Mouse (Mus musculus) left cerebral cortex, postnatal 36 days (tissue): ENCODE results near the gene Chrd. TPM values are rescaled to one million over a fixed set of nuclear protein-coding genes. Genes with fewer than 3 reads are reported as not detected.

Source experiments
- DNase-seq, 2 experiments: peaks; one replicate each; pipeline ENCODE4 v3.0.0; 2021 to 2022; ENCODE audit warnings: low spot score in 2 of 2, mixed read lengths in 1 of 2
- intact Hi-C: fragments of 180-260 bp; cut with DNase I; formaldehyde crosslinking; loops from one replicate; pipeline ENCODE4 v1.15.1; 2025
- total RNA-seq, 2 experiments: library from RNA; stranded (reverse); gene quantifications; 2 replicates each; pipeline ENCODE4 v1.2.3; 2021

Gene Chrd
- total RNA-seq, result 10 to 100 TPM; 33.6 to 46.4 TPM

DNA sequence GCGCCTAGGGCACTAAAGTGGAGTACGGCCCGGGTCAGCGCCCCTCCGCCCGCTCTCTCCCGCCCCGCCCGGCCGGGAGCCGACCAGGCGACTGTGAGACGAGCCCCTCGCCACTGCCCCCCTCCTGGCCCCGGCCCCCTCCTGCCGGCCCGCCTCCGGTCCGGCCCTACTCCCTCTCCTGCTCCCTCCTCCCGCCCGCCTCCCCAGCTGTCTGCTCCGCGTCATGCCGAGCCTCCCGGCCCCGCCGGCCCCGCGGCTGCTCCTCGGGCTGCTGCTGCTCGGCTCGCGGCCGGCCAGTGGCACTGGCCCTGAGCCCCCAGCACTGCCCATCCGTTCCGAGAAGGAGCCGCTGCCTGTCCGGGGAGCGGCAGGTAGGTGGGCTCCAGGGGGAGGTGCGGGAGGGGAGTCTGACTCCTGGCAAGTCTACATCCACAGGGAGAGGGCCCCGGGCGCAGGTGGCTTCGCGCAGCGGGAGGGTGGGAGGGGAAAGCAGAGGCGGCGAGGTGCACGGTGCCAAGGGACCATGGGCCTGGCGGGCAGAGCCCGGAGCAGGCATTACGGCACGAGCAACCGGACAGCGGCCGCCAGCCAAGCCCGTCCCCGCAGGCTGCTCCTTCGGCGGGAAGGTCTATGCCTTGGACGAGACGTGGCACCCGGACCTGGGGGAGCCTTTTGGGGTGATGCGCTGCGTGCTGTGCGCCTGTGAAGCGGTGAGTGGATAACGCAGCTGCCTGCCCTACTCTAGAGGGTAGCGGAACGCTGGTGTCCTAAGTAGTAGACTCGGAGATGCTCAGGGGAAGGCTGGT is at the start of gene Chrd:
Chrd (plus strand) TSS at position 203 of the 806 bp plus-strand sequence.
- DNase-seq, result peak; percentile 65 to 77
- intact Hi-C loops, result no loop called here

DNA sequence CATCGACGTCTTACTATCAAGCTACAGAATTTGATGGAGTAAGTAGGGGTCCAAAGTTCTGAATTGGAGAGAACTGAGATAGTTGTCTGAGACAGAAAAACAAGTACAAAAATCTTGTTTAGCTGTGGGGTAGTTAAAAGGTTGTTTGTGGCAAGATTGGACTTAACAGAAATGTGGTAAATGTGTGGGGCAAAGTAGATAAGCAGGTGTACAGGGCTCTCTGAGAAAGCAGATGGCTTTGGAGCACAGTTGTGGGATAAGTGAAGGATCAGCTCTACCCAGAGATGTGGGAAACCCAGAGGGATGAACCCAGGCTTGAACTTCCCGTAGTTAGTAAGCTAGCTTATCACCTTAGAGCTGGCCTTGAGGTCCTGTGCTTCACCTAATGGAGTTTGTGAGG is 42.2 kb upstream of the Chrd start:
- DNase-seq, result no peak
- intact Hi-C loops, result no loop called here

DNA sequence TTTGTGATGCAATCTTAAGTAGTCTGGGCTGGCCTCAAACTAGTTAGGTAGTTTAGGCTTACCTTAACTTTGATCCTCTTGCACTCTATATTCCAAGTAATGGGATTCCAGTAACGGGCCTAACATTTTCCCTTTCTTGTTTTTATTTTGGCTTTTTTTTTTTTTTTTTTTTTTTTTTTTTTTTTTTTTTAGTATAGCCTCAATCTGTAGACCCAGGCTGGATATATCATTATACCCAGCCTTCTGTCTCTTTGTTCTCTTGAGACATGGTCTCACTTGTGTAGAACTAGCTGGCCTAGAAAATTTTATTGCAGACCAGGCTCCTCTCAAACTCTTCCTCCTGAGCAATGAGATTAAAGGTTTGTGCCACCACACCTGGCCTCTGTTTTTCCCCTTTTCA is 41.3 kb upstream of the Chrd start:
- intact Hi-C loops, result no loop called here
- DNase-seq, result no peak

DNA sequence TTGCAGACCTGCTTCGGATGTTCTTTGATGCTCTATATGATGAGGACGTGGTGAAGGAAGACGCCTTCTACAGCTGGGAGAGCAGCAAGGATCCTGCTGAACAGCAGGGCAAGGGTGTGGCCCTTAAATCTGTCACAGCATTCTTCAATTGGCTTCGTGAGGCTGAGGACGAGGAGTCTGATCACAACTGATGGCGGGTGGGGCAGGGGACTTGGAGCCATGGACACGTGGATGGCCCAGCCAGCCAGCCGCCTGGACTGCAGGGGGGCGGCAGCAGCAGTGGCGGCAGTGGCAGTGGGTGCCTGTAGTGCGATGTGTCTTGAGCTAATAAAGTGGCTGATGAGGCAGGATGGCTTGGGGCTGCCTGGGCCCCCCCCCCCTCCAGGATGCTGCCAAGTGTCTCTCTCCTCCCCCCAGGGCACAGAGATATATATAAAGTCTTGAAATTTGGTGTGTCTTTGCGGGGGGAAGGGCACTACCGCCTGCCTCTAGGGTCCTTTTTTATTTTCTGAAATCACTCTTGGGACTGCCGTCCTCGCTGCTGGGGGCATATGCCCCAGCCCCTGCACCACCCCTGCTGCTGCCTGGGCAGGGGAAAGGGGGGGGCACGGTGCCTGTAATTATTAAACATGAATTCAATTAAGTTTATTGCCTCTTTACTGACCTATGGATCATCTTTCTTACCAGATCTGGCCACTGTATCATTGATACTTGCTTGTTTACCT is 40.5 kb upstream of the Chrd start:
- peak in 1 of 2 experiments; percentile 24 for DNase-seq
- intact Hi-C loops, result no loop called here

DNA sequence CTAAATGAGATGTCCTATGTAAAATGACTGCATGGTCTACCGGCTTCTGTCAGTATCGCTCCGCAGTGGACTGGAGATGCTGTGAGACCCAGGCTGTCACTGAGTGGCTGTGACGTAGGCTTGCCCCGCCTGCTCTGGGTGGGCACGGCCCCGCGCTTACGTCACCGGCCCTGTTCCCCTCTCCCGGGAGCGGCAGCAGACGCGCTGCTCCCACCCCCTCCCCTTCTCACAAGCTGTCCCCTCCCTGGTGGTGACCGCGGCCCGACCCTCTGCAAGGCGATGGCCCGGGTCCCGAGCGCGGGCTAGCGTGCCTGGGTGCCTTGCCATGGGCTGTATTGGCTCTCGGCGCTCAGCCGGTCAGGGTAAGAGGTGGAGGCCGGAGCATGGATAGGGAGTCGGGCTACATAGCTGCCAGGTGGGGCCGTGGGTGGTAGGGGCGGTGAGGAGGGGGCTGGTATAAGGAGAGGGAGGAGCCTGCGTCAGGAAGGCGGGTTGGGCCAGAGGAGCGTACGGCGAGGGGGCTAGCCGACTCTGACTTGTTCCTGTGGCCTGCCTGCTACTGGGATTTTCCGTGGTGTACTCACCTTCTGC is 39.7 kb upstream of the Chrd start, which contains the start of gene Fam131a:
Fam131a (plus strand) TSS at position 131 of the 591 bp plus-strand sequence.
- DNase-seq, result peak; percentile 91 to 93
- intact Hi-C loops, result no loop called here

DNA sequence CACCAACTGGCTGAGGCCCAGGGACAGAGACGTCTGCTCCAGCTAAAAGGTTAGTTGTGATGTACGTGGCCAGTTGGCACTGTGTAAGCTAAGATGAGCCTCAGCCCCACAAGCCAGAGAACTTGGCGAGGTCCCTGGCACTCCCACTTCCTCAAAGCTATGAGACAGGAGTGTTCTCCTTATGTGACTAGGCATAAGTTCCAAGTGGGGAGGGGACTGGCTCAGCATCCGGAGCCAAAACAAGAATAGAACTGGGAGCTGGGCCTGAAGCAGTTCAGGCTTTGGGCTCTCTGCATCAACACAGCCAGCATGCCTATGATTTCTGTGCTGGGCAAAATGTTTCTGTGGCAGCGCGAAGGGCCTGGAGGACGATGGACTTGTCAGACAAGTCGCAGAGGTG is 38.1 kb upstream of the Chrd start:
- intact Hi-C loops, result no loop called here
- DNase-seq, result peak; percentile 77 to 81

DNA sequence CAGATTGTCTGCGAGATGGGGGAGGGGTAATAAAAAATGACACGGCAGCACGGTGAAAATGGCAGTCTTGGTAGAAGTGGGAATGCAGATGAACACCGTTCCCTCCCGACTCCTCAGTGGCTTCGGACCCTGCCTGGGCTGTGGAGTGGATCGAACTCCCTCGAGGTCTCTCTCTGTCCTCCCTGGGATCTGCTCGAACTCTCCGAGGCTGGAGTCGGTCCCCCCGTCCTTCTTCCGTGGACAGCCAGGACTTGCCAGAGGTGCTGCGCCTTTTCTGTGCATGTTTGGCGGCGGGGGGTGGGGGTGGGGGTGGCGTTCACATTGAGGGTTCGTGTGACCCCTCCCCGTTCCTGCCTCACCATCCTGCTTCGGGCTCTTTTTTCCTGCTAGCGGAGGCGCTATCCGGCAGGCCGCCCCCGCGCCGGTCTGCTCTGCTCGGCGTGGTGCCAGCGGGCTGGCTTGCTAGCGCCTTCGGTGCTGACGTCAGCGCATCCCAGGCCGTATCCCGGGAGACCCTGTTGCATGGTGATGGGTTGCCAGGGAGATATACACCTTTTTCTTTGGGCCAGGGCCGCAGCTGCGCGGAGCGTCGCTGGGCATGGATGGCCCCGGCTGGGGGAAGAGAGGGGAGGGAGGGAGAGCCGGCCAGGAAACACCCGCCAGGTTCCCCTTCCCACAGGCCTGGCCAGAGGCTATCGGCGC is 37.2 kb upstream of the Chrd start:
- DNase-seq, result peak; percentile 98 to 99
- intact Hi-C loops, result no loop called here

DNA sequence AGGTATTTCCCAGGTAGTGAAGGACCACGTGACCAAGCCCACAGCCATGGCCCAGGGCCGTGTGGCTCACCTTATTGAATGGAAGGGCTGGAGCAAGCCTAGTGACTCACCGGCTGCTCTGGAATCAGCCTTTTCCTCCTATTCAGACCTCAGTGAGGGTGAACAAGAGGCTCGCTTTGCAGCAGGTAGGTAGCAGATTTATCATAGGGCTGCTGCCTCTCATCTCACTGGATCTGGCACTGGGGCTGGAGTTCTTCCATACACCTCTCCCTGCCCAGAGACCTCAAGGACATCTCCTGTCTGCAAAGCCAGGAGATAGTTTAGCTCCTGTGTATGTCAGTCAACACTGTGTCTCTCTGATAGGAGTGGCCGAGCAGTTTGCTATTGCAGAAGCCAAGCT is 33.7 kb upstream of the Chrd start:
- intact Hi-C loops, result no loop called here
- no peak for DNase-seq

DNA sequence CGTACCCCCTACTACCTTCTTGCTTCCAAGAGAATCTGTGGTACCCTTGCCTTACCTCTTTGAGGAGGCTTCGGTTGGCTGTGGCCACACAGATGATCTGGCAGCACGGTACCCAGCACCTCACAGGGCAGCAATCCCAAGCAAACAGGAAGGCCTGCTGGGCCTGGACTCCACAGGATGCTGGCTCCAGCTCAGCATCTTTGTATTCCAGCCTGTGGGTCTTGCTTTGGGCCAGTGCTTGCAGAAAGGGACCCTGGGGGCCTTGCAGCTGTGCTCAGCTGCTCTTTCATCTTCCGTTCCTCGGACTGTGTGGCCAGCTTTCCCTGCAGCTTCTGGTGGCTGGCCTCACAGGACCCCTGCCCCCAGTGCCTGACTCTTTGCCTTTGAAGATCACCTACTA is 32.9 kb upstream of the Chrd start:
- intact Hi-C loops, result no loop called here
- peak in 1 of 2 experiments; percentile 22 for DNase-seq

DNA sequence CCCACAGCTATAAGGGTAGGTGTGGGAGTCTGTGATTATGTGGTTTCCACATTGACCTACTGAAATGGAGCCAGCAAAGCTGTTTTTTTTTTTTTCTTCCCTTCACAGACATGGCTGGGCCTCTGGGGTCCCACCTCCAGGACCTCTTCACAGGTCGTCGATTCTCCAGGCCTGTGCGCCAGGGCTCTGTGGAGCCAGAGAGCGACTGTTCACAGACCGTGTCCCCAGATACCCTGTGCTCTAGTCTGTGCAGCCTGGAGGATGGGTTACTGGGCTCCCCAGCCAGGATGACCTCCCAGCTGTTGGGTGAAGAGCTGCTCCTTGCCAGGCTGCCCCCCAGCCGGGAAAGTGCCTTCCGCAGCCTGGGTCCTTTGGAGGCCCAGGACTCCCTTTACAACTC is 31.6 kb upstream of the Chrd start:
- DNase-seq, result peak in 1 of 2 experiments; percentile 9
- intact Hi-C loops, result no loop called here

DNA sequence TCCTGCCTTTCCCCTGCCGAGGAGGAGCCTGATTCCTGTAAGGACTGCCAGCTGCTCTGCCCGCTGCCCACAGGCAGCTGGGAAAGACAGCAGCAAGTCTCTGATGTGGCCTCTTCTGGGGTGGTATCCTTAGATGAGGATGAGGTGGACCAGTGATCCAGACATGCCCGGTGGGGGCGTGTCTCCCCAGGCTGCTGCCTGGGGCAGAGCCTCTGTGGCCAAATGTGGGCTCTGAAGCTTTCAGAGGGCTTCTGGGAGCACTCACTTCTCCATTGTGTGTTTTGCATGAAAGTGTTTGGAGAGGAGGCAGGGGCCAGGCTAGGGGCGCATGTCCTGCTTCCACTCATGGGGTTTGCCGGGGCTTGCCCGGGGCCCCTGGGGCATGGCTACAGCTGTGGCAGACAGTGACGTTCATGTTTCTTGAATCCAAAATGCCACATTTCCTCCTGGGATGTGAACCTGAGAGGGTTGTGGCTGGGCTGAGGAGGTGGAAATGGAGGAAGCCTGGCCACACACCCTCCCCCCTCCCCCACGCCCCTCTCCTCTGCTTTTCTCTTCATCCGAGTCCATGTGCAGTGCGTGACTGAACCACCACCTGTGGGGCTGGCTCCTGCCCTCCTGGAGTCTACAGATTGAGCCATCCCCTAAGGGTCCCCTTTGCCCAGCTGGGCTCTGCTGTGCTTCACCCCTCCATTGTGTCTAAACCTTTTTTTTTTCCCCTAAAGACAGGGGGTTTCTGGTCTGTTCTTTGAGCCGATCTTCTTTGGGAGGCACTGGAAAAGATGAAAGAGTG is 31.0 kb upstream of the Chrd start:
- intact Hi-C loops, result no loop called here
- DNase-seq, result peak in 1 of 2 experiments; percentile 3

DNA sequence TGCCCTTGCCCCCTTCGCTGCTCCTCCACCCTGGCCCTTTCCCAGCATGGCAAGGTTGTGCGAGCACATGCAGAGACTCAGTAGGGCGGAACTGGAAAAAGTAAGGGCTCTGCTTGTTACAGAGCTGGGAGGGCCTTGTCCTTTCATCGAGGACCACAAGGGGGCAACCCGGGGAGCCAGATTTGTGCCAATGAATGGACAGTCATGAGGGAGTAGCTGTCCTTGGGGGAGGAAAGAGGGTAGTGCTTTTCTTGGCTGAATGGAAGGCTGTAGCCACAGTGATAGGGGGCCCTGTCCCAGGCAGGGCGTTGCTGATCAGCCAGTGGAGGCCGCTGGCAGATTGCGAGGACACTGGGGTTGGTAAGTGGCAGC is 30.4 kb upstream of the Chrd start:
- intact Hi-C loops, result no loop called here
- DNase-seq, result peak in 1 of 2 experiments; percentile 69

DNA sequence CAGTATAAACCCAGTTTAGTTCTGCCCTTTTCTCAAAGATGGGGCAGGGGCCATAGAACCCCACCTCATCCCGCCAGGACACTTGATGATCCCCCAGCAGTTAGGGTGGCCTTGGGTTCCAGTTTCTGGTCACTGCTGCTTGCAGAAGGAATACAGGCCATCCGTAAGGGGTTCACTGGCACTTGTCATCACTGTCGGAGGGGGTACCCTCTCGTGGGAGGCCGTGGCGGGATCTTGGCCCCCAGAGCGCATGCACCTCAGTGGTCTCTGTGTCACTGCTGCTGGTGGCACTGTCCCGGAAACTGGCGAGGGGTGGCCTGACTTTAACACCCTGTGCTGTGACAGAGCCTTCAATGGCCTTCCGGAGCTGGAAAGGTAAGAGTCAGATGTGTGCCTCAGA is 29.9 kb upstream of the Chrd start:
- intact Hi-C loops, result no loop called here
- peak in 1 of 2 experiments; percentile 10 for DNase-seq

DNA sequence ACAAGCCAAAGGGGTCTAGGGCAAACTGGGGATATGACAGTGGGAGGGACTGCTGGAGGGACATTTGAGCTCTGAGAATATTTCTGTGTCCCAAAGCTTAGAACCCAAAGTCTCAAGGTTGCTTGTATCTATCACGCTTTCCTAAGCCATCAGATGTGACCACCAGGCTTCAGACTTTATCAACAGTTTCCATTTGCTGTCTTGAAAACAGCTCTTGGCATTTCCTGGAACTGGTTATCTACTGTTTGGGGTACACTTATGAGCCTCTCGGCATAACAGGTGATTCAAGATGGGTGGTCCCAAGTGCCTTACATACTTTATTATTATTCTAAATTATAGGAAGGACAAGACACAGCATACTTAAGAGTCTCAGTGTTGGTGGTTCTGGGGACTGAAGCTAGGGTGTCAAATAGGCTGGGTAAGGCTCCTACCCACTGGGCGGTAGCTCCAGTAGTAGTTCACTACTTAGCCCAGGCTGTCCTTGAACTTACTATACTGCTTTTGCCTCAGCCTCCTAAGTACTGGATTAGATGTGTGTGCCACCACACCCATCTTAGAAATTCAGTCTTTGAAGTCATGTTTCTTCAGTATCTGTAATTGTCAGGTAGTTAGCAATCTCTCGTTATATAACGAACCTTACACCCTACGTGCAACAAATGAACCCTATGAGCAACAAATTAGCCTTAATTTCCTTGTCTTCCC is 29.1 kb upstream of the Chrd start:
- intact Hi-C loops, result no loop called here
- DNase-seq, result no peak

DNA sequence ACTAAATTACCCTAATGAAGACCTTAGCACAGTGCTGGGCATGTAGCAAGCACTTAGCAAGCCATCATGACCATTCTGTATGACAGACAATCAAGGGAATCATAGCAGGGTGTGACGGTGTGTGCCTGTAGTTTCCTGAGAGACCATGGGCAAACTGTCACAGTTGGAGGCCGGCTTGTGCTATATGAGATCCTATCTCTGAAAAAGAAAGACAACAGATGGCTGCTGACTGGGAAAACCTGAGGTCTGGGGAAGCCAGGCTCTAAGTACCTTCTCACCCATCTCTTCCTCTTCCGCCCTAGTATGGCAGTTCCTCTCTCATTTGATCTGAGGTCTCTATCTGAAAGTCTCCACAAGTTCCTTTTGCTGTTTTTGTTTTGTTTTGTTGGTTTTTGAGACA is 27.1 kb upstream of the Chrd start:
- no peak for DNase-seq
- intact Hi-C loops, result no loop called here

DNA sequence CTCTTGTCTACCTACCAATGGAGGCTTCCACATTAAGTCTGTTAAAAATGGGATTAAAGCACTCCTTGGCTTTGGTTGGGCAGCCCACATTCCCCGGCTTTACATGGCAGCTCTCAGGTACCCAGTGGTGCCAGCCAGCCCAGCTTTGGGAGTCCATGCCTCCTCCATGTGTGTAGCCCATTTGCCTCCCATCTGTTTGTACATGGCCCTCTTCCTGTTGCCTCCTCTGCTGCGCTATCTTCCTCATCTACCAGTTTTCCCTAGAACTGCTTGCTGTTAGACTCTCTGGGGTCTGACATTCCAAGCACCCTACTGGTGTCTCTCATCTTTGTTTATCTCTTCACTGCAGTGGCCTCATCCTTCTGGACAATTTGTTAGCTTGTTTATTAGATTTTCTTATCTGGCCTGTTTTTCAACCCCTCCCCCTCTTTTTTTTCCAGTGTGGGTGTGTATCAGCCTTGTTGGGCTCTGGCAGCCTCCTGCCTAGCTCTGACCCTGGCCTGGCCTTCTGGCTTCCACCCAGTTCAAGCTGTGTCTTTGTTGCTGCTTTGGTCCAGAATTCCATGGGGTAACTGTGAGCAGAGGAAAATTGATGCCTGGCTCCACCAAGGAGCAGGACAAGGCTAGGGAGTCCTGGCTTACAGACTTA is 26.4 kb upstream of the Chrd start:
- peak in 1 of 2 experiments; percentile 15 for DNase-seq
- intact Hi-C loops, result no loop called here

DNA sequence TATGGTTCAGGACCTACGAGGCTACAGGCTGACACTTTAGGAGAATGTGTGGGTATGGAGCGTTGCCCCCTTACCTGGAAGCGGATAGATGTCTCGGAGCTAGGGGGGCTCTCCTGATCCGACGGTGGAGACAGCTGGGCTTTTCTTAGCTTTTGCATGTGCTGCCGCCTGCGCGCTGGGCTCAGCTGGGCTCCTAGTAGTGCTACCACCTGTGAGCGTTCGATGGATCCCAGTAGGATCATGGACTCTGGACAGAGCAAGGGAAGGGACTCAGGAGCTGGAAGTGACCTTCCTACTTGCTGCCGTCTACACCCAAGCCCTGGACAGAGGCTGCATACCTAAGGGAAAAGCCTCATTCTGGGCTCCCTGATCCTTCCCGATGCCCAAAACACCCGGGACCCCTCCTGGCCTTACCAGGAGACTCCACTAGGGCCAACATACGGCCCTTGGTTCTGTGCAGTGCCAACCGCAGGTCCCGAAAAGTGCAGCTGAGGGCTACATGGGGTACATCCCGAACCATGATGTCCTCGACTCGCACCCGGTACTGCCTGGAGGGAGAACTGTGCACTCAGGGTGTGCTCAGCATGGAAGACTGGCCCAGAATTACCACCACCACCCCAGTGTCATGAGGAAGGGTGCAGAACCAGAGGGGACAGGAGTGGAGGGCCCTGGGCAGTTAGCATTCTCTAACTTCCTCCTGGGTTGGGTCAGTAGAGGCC is 24.5 kb upstream of the Chrd start:
- DNase-seq, result no peak
- intact Hi-C loops, result no loop called here
